Mouse (Mus musculus): ENCODE data around the gene Zan. TPM values are rescaled to one million over a fixed set of nuclear protein-coding genes. Genes with fewer than 3 reads are reported as not detected.

The Zan gene
- polyA plus RNA-seq, 1 experiment from 2014 or later = 0.11 TPM

- no peaks in the 10 kb centered on the region for H3K4me1 ChIP-seq (replicated peaks; ENCODE audit: control insufficient read depth, insufficient read depth, low read length)
- peaks cover 49% of the 10 kb centered on the region for H3K36me3 ChIP-seq (ENCODE audit: control insufficient read depth, insufficient read depth, low read length)
- DNase-seq (ENCODE audit: low spot score) (no peak), ATAC-seq (replicated peaks; ENCODE audit: low FRiP score) (no peak)
- H3K27ac ChIP-seq (ENCODE audit: low read depth, low read length) = no peak overlapping the region
- H3K4me3 ChIP-seq (ENCODE audit: low read depth, low read length) = no peak overlapping the region
- no peaks in the 10 kb centered on the region for H3K27me3 ChIP-seq (ENCODE audit: control insufficient read depth, insufficient read depth, low read length)
- H3K9me3 ChIP-seq (ENCODE audit: control insufficient read depth, low read length) = no peaks in the 10 kb centered on the region
- H3K9ac ChIP-seq (ENCODE audit: low read length) = no peak overlapping the region
- WGBS = 92% methylated on average over 9 of the region's 11 CpGs
- H3K4me2 ChIP-seq (ENCODE audit: low read depth, low read length, severe bottlenecking) = no peak overlapping the region
These were observed 107.2 kb downstream of the Zan start for GRCm38 (mm10) chr5:137369665-137370064.

- peaks cover 37% of the 10 kb centered on the region; the same call in 1 of the 2 replicates for H3K36me3 ChIP-seq (ENCODE audit: control insufficient read depth, insufficient read depth, low read length)
These were observed 118.5 kb downstream of the Zan start for GRCm38 (mm10) chr5:137358382-137358781.

GRCm38 (mm10) chr5:137354091-137354490 lies 122.8 kb downstream of the Zan start:
- peaks cover 9% of the 10 kb centered on the region for H3K4me1 ChIP-seq (replicated peaks; ENCODE audit: control insufficient read depth, insufficient read depth, low read length)
- WGBS = 91% methylated on average over 17 of the region's 17 CpGs
- no peak overlapping the region for H3K4me3 ChIP-seq (ENCODE audit: low read depth, low read length)

More at GRCm38 (mm10) chr5:137358382-137358781, 118.5 kb downstream of the Zan start:
- Histone ChIP-seq H3K9me3 (ENCODE audit: control insufficient read depth, low read length) (no peaks in the 10 kb centered on the region), H3K4me3 (ENCODE audit: low read depth, low read length) (no peak overlapping the region), H3K27ac (ENCODE audit: low read depth, low read length) (no peak overlapping the region), H3K4me1 (replicated peaks; ENCODE audit: control insufficient read depth, insufficient read depth, low read length) (no peaks in the 10 kb centered on the region), H3K4me2 (ENCODE audit: low read depth, low read length, severe bottlenecking) (no peak overlapping the region), H3K27me3 (ENCODE audit: control insufficient read depth, insufficient read depth, low read length) (no peaks in the 10 kb centered on the region), H3K9ac (ENCODE audit: low read length) (no peak overlapping the region)
- no peak for ATAC-seq (replicated peaks; ENCODE audit: low FRiP score)
- 47% methylated on average over 7 of the region's 7 CpGs for WGBS
- no peak for DNase-seq (ENCODE audit: low spot score)

GRCm38 (mm10) chr5:137352011-137352975 lies 124.6 kb downstream of the Zan start:
- peak overlapping the region; percentile 97 for H3K9ac ChIP-seq (ENCODE audit: low read length)
- DNase-seq (ENCODE audit: low spot score) (no peak), ATAC-seq (replicated peaks; ENCODE audit: low FRiP score) (no peak)
- peaks cover 12% of the 10 kb centered on the region; the same call in 1 of the 2 replicates for H3K36me3 ChIP-seq (ENCODE audit: control insufficient read depth, insufficient read depth, low read length)
- 23% methylated on average over 16 of the region's 16 CpGs for WGBS
- H3K9me3 ChIP-seq (ENCODE audit: control insufficient read depth, low read length) = no peaks in the 10 kb centered on the region
- no peaks in the 10 kb centered on the region for H3K27me3 ChIP-seq (ENCODE audit: control insufficient read depth, insufficient read depth, low read length)
- peaks cover 22% of the 10 kb centered on the region for H3K4me1 ChIP-seq (replicated peaks; ENCODE audit: control insufficient read depth, insufficient read depth, low read length)
- peak overlapping the region; percentile 88 for H3K4me3 ChIP-seq (ENCODE audit: low read depth, low read length)
- H3K27ac ChIP-seq (ENCODE audit: low read depth, low read length) = no peak overlapping the region
- peak overlapping the region; percentile 90 for H3K4me2 ChIP-seq (ENCODE audit: low read depth, low read length, severe bottlenecking)

More at GRCm38 (mm10) chr5:137354091-137354490, 122.8 kb downstream of the Zan start:
- no peak overlapping the region for H3K4me2 ChIP-seq (ENCODE audit: low read depth, low read length, severe bottlenecking)
- H3K36me3 ChIP-seq (ENCODE audit: control insufficient read depth, insufficient read depth, low read length) = peaks cover 14% of the 10 kb centered on the region; the same call in 1 of the 2 replicates
- H3K9ac ChIP-seq (ENCODE audit: low read length) = no peak overlapping the region
- no peak for DNase-seq (ENCODE audit: low spot score)
- ATAC-seq (replicated peaks; ENCODE audit: low FRiP score) = no peak
- no peaks in the 10 kb centered on the region for H3K9me3 ChIP-seq (ENCODE audit: control insufficient read depth, low read length)
- no peak overlapping the region for H3K27ac ChIP-seq (ENCODE audit: low read depth, low read length)
- H3K27me3 ChIP-seq (ENCODE audit: control insufficient read depth, insufficient read depth, low read length) = no peaks in the 10 kb centered on the region

- no peaks in the 10 kb centered on the region for H3K27me3 ChIP-seq (ENCODE audit: control insufficient read depth, insufficient read depth, low read length)
- H3K9ac ChIP-seq (ENCODE audit: low read length) = peak overlapping the region; percentile 97
- H3K4me3 ChIP-seq (ENCODE audit: low read depth, low read length) = peak overlapping the region; percentile 88
- WGBS = 10% methylated on average over 4 of the region's 4 CpGs
- peak overlapping the region; percentile 90 for H3K4me2 ChIP-seq (ENCODE audit: low read depth, low read length, severe bottlenecking)
- peaks cover 22% of the 10 kb centered on the region for H3K4me1 ChIP-seq (replicated peaks; ENCODE audit: control insufficient read depth, insufficient read depth, low read length)
- H3K36me3 ChIP-seq (ENCODE audit: control insufficient read depth, insufficient read depth, low read length) = peaks cover 9% of the 10 kb centered on the region; the same call in 1 of the 2 replicates
- no peaks in the 10 kb centered on the region for H3K9me3 ChIP-seq (ENCODE audit: control insufficient read depth, low read length)
- peak overlapping the region; percentile 65; the same call in 1 of the 2 replicates for H3K27ac ChIP-seq (ENCODE audit: low read depth, low read length)
- ATAC-seq (replicated peaks; ENCODE audit: low FRiP score) = no peak
- DNase-seq (ENCODE audit: low spot score) = no peak
These were observed 125.5 kb downstream of the Zan start for GRCm38 (mm10) chr5:137351394-137351793.

GRCm38 (mm10) chr5:137351058-137351380 lies 125.8 kb downstream of the Zan start:
- H3K27me3 ChIP-seq (ENCODE audit: control insufficient read depth, insufficient read depth, low read length) = no peaks in the 10 kb centered on the region
- peak overlapping the region; percentile 97 for H3K9ac ChIP-seq (ENCODE audit: low read length)
- peaks cover 22% of the 10 kb centered on the region for H3K4me1 ChIP-seq (replicated peaks; ENCODE audit: control insufficient read depth, insufficient read depth, low read length)
- peak overlapping the region; percentile 90 for H3K4me2 ChIP-seq (ENCODE audit: low read depth, low read length, severe bottlenecking)
- ATAC-seq (replicated peaks; ENCODE audit: low FRiP score) (no peak), DNase-seq (ENCODE audit: low spot score) (no peak)
- H3K27ac ChIP-seq (ENCODE audit: low read depth, low read length) = peak overlapping the region; percentile 65
- H3K4me3 ChIP-seq (ENCODE audit: low read depth, low read length) = peak overlapping the region; percentile 88
- H3K9me3 ChIP-seq (ENCODE audit: control insufficient read depth, low read length) = no peaks in the 10 kb centered on the region
- 0% methylated on average over 8 of the region's 8 CpGs for WGBS
- peaks cover 8% of the 10 kb centered on the region; the same call in 1 of the 2 replicates for H3K36me3 ChIP-seq (ENCODE audit: control insufficient read depth, insufficient read depth, low read length)

- H3K27me3 ChIP-seq (ENCODE audit: control insufficient read depth, insufficient read depth, low read length) = no peaks in the 10 kb centered on the region
- H3K9me3 ChIP-seq (ENCODE audit: control insufficient read depth, low read length) = no peaks in the 10 kb centered on the region
- peak overlapping the region; percentile 81 for H3K27ac ChIP-seq (ENCODE audit: low read depth, low read length)
- peak overlapping the region; percentile 97 for H3K9ac ChIP-seq (ENCODE audit: low read length)
- under 1% methylated on average over 55 of the region's 55 CpGs for WGBS
- no peak for DNase-seq (ENCODE audit: low spot score)
- H3K4me1 ChIP-seq (replicated peaks; ENCODE audit: control insufficient read depth, insufficient read depth, low read length) = peaks cover 22% of the 10 kb centered on the region
- peak overlapping the region; percentile 88 for H3K4me3 ChIP-seq (ENCODE audit: low read depth, low read length)
- peak overlapping the region; percentile 90 for H3K4me2 ChIP-seq (ENCODE audit: low read depth, low read length, severe bottlenecking)
- peaks cover 4% of the 10 kb centered on the region; the same call in 1 of the 2 replicates for H3K36me3 ChIP-seq (ENCODE audit: control insufficient read depth, insufficient read depth, low read length)
- ATAC-seq (replicated peaks; ENCODE audit: low FRiP score) = peak; percentile 61
These were observed 126.4 kb downstream of the Zan start for GRCm38 (mm10) chr5:137350205-137351057.

All from forebrain, embryonic 11.5 days (tissue).